Mouse (Mus musculus) left cerebral cortex, adult 2 months (tissue): ENCODE measurements at regions not wholly inside any gene's neighbourhood (a gene's known extent, or its start where the extent isn't known, plus 50 kb on each side); places are given as distances from the start of the nearest gene placed in this dataset.

Experiments
- DNase-seq, 2 experiments: peaks; one replicate each; pipeline ENCODE4 v3.0.0; 2021 to 2022; ENCODE audit warnings: low spot score in 2 of 2, mixed read lengths in 1 of 2; ENCODE audit errors: extremely low spot score in 1 of 2
- H3K27ac ChIP-seq: fragments of 200-600 bp; 2 replicates; pipeline ENCODE4 v1.8.1; 2022
- H3K4me3 ChIP-seq: fragments of 200-600 bp; 2 replicates; pipeline ENCODE4 v1.8.1; 2022
- CTCF ChIP-seq: fragments of 200-600 bp; IDR thresholded peaks from 2 replicates; pipeline ENCODE4 v1.8.1; 2022; ENCODE audit warnings: antibody characterized with exemption, mild to moderate bottlenecking, moderate library complexity
- intact Hi-C: fragments of 180-260 bp; cut with DNase I; formaldehyde crosslinking; loops from one replicate; pipeline ENCODE4 v1.15.1; 2025

GRCm38 (mm10) chr13:100940791-100941190, 107.6 kb upstream of the Slc30a5 start:
- DNase-seq: no peak
- TF ChIP-seq CTCF: no peak
- Histone ChIP-seq H3K27ac (no peak overlapping the region), H3K4me3 (no peak overlapping the region)
- intact Hi-C loops: no loop called here

DNA sequence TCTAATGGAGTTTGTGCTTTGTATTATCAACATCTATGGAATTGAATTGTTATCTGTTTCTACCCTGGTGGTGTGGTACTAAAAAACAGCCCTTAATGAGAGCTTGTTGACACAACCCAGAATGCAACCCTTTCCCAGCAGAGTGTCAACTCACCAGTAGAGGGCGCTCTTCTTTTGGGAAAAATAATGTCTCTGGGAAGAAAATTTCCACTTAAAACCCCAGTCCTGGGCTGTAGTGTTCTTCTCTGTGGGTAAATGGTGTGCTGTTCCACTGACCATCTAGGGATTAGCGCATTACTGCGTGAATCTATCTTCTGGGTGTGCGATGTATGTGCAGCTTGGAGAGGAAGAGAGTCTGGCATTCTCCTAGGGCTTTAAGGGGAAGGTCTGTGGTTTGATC, 106.5 kb upstream of the Slc30a5 start:
- peak; percentile 55 to 67 for DNase-seq
- intact Hi-C loops: loop anchor here (2.0 kb wide), 1 partner anchor 753 kb away; no protein-coding TSS in a partner anchor
- peak; percentile 92 for TF ChIP-seq CTCF
- Histone ChIP-seq H3K27ac (0 out of 2 replicates have a peak overlapping the region, but pooled peaks have one; percentile 37), H3K4me3 (no peak overlapping the region)

- intact Hi-C loops: no loop called here
- TF ChIP-seq CTCF: no peak
- no peak for DNase-seq
- Histone ChIP-seq H3K27ac (no peak overlapping the region), H3K4me3 (no peak overlapping the region)
Observed at GRCm38 (mm10) chr13:100933265-100933664, 100.0 kb upstream of the Slc30a5 start.

DNA sequence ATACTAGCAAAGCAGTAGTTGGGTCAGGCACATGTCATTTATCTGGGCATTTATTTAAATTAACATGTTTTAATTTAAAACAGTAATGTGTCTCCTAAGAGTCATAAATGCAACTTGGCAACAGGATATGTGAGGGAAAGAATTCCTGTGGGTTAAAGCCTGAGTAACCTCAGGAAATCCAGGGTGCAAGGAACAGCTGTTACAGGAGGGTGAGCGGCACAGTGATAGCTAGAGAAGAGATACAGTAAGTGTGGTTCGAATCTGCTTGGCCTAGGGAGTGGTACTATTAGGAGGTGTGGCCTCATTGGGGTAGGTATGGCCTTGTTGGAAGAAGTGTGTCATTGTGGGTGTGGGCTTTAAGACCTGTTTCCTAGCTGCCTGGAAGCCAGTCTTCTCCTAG, 66.3 kb upstream of the Slc30a5 start:
- no peak for TF ChIP-seq CTCF
- no peak for DNase-seq
- Histone ChIP-seq H3K4me3 (no peak overlapping the region), H3K27ac (no peak overlapping the region)
- intact Hi-C loops: no loop called here

DNA sequence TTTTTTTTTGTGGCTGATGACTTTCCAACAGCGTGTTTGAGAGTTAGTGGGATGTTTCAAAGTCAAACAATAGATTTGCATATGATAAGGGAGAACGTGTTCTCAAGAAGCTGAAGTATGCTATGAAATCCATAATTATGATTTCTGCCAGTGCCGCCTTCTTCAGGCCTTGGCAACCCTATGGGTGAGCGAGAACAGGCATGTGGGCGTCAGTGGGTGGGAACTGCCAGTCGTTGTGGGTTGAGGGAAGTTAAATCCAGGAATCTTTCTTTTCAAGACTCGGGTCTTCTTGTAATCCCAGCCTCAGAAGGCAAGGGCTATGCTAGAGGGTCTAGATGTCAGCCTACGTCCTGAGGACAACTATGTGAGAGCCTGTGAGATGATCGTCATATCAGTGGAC, 60.6 kb upstream of the Slc30a5 start:
- DNase-seq: peak; percentile 29 to 33
- Histone ChIP-seq H3K4me3 (no peak overlapping the region), H3K27ac (peak overlapping the region; percentile 98; the same call in 1 of the 2 replicates)
- no peak for TF ChIP-seq CTCF
- intact Hi-C loops: loop anchor here (1.0 to 5.0 kb wide), 7 partner anchors 131 to 647 kb away; no protein-coding TSS in a partner anchor

DNA sequence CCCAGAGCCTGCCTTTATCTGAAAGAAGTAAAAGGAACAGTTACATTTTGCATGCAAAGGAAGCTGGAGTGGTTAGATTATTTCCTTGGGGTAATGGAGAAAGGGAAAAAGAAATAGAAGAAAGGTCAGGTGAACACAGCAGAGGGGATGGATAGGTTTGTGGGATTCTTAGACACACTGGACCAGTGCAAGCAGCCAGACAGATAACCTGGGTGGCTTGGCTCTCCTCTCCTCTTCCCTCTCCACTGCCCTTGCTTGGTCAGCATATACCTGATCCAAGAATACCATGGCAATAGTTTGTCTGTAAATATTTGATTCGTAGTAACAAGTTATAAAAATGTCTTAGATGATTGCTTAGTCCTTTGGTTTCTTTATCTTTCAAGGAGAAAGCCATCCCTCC, 59.9 kb upstream of the Slc30a5 start:
- DNase-seq: no peak
- TF ChIP-seq CTCF: no peak
- intact Hi-C loops: loop anchor here (1.0 to 5.0 kb wide), 7 partner anchors 132 to 648 kb away; no protein-coding TSS in a partner anchor
- Histone ChIP-seq H3K27ac (peak overlapping the region; percentile 98), H3K4me3 (no peak overlapping the region)

DNA sequence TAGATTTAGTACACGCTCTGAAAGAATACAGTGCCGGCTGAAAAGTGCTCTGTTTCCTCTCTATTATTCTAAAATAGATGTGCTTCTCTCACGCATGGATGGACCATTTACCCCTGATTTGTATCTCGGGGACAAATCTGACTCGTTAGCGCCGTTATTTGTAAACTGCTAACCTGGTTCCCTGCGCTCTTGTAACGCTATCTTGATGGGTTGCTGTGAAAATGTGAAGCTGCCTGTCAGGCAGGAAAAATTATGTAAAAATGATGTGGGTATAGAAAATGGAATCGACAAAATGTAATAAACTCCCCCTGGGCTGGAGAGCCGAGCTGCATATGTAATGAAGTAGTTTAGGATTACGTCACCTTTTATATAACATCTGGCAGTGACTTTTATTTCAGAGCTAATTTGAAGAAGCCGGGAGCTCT, 59.4 kb upstream of the Slc30a5 start:
- H3K27ac ChIP-seq: peak overlapping the region; percentile 98
- intact Hi-C loops: loop anchor here (1.0 to 5.0 kb wide), 8 partner anchors 133 to 802 kb away; no protein-coding TSS in a partner anchor
- peak overlapping the region; percentile 38 for H3K4me3 ChIP-seq
- no peak for TF ChIP-seq CTCF
- DNase-seq: peak; percentile 26 to 32

DNA sequence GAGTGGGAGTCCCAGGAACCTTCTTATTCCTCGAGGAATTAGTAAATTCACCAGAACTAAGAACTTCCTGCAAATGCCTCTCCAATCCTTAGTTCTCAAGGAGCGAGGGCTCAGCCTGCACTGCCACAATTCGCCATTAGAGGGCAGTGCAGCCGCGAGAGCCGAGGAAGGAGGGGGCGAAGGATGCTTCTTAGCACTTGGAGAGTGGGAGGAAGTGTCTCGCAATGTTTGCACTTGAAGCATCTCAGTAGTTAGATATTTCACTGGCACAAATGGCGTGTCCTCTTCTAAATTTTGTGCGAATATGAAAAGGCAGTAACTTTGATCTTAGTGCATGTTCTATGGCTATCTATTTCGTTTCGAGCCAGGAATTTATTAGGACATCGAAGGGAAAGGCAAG, 59.0 kb upstream of the Slc30a5 start:
- Histone ChIP-seq H3K27ac (peak overlapping the region; percentile 98), H3K4me3 (peak overlapping the region; percentile 38)
- intact Hi-C loops: loop anchor here (1.0 to 5.0 kb wide), 7 partner anchors 200 to 802 kb away; no protein-coding TSS in a partner anchor
- TF ChIP-seq CTCF: peak; percentile 99
- peak; percentile 86 to 95 for DNase-seq

GRCm38 (mm10) chr13:100890457-100890856, 57.2 kb upstream of the Slc30a5 start:
- TF ChIP-seq CTCF: no peak
- Histone ChIP-seq H3K4me3 (no peak overlapping the region), H3K27ac (peak overlapping the region; percentile 77)
- DNase-seq: no peak
- intact Hi-C loops: loop anchor here (1.0 to 5.0 kb wide), 4 partner anchors 64 to 617 kb away; no protein-coding TSS in a partner anchor

- DNase-seq: no peak
- intact Hi-C loops: no loop called here
- no peak for TF ChIP-seq CTCF
- Histone ChIP-seq H3K4me3 (no peak overlapping the region), H3K27ac (no peak overlapping the region)
Observed at GRCm38 (mm10) chr13:100888481-100888880, 55.3 kb upstream of the Slc30a5 start.

- TF ChIP-seq CTCF: no peak
- intact Hi-C loops: no loop called here
- no peak for DNase-seq
Observed at GRCm38 (mm10) chr13:100883711-100884110, 50.5 kb upstream of the Slc30a5 start.

More at GRCm38 (mm10) chr13:100883711-100884110, 50.5 kb upstream of the Slc30a5 start:
- H3K27ac ChIP-seq: no peak overlapping the region
- no peak overlapping the region for H3K4me3 ChIP-seq
